Mouse (Mus musculus): Measurements from ENCODE around the gene H1f0.

H1f0 gene

GRCm38 (mm10) chr15:79071117-79072039 lies 43.1 kb downstream of the H1f0 start:
- peak; percentile 76 for DNase-seq (ENCODE audit: low read depth)

- DNase-seq (ENCODE audit: low read depth): no peak
These were observed 45.5 kb downstream of the H1f0 start for GRCm38 (mm10) chr15:79073752-79074151.

- DNase-seq (ENCODE audit: low read depth): no peak
These were observed 46.2 kb downstream of the H1f0 start for GRCm38 (mm10) chr15:79074446-79074845.

GRCm38 (mm10) chr15:79074913-79075532 lies 46.8 kb downstream of the H1f0 start, which contains the start of gene Eif3l:
Gene Eif3l, plus strand, starts transcription at chr15:79075179.
- DNase-seq (ENCODE audit: low read depth): peak; percentile 93

- DNase-seq (ENCODE audit: low read depth): no peak
These were observed 47.6 kb downstream of the H1f0 start for GRCm38 (mm10) chr15:79075658-79076365.

GRCm38 (mm10) chr15:79079567-79079966 lies 51.3 kb downstream of the H1f0 start:
- DNase-seq (ENCODE audit: low read depth): no peak

Measured in NIH3T3 (cell line).